Mouse (Mus musculus) embryonic facial prominence, embryonic 14.5 days (tissue): ENCODE data around the gene Myo10. TPM values are rescaled to one million over a fixed set of nuclear protein-coding genes. Genes with fewer than 3 reads are reported as not detected.
A peak's percentile ranks its signal among the peaks of the same experiment; 100 is the strongest.

Experiments used
- ATAC-seq: fragments of 200-750 bp; cut with Nextera tagmentation; 2 replicates; pipeline ENCODE4 v1.8.0; 2017; ENCODE audit warnings: low read depth, moderate number of reproducible peaks, moderate TSS enrichment
- DNase-seq: peaks from one replicate; pipeline ENCODE4 v3.0.0-alpha.2; 2015; ENCODE audit warnings: low spot score
- H3K27ac ChIP-seq: fragments of 300-500 bp; sonication (generic); replicated peaks from 2 replicates; pipeline ENCODE4 v1.5.1; 2014; ENCODE audit warnings: low read depth, mild to moderate bottlenecking, low read length, moderate library complexity
- H3K27me3 ChIP-seq: fragments of 300-500 bp; sonication (generic); replicated peaks from 2 replicates; pipeline ENCODE4 v1.6.1; 2014; ENCODE audit warnings: low read length; ENCODE audit not compliant: control insufficient read depth, insufficient read depth
- H3K36me3 ChIP-seq: fragments of 300-500 bp; sonication (generic); 2 replicates; pipeline ENCODE4 v1.6.1; 2014; ENCODE audit warnings: low read length, mixed read lengths; ENCODE audit not compliant: control insufficient read depth, insufficient read depth
- H3K4me1 ChIP-seq: fragments of 300-500 bp; sonication (generic); 2 replicates; pipeline ENCODE4 v1.6.1; 2014; ENCODE audit warnings: antibody characterized with exemption, low read length; ENCODE audit not compliant: control insufficient read depth, insufficient read depth
- H3K4me2 ChIP-seq: fragments of 300-500 bp; sonication (generic); 2 replicates; pipeline ENCODE4 v1.6.1; 2014; ENCODE audit warnings: low read depth, mild to moderate bottlenecking, low read length, moderate library complexity, mixed read lengths
- H3K4me3 ChIP-seq: fragments of 300-500 bp; sonication (generic); 2 replicates; pipeline ENCODE4 v1.5.1; 2014; ENCODE audit warnings: low read depth, mild to moderate bottlenecking, low read length
- H3K9ac ChIP-seq: fragments of 300-500 bp; sonication (generic); 2 replicates; pipeline ENCODE4 v1.6.1; 2014; ENCODE audit warnings: low read depth, mild to moderate bottlenecking, low read length, moderate library complexity, mixed read lengths
- H3K9me3 ChIP-seq: fragments of 300-500 bp; sonication (generic); 2 replicates; pipeline ENCODE4 v1.6.1; 2016; ENCODE audit warnings: low read length; ENCODE audit not compliant: control insufficient read depth
- WGBS: fragments of 180-500 bp; shearing (Covaris S2); extraction: QIAGEN DNeasy Blood & Tissue Kit; methylation state at CpG from one replicate; pipeline ENCODE4 v1.1.7; 2014; 5-methylcytosine and 5-hydroxymethylcytosine counted together
- polyA plus RNA-seq: library from polyadenylated mRNA; unstranded; fragments of >200 nt; fragmentation: Nextera tagmentation; extraction: Ambion mirVana; gene quantifications from 2 replicates; pipeline ENCODE4 v1.2.1, GENCODE M21; 2014

Gene Myo10
- polyA plus RNA-seq, 1 experiment from 2014 or later: 41.8 TPM

- WGBS: 83% methylated on average over 8 of the region's 8 CpGs
- H3K4me3 ChIP-seq: no peak overlapping the region
- H3K4me2 ChIP-seq: no peak overlapping the region
- no peak overlapping the region for H3K9ac ChIP-seq
- H3K27ac ChIP-seq: no peak overlapping the region
- no peaks in the 10 kb centered on the region for H3K27me3 ChIP-seq
- no peaks in the 10 kb centered on the region for H3K9me3 ChIP-seq
- ATAC-seq (no peak), DNase-seq (no peak)
- no peaks in the 10 kb centered on the region for H3K4me1 ChIP-seq
- no peaks in the 10 kb centered on the region for H3K36me3 ChIP-seq
Observed at GRCm38 (mm10) chr15:25826531-25826961, 204.2 kb downstream of the Myo10 start.

DNA sequence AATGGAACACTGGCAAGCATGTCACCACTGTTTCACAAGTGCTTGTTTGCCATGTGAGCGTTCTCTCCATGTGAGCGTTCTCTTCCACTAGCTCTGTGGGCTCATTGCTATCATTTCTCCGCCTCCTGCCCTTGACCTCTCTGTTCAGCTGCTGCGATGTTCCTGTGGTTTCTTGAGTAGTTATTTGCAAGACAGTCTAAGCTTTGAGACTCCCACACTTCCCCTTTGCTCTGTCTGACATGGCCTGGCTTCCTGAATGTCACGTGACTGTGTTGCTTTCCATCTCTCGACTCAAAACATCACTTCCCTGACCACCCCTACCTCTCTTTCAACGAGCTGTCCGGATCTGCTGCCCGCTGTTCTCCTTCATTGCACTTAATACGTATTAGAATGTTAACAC lies 206.1 kb downstream of the Myo10 start:
- no peak overlapping the region for H3K4me2 ChIP-seq
- 76% methylated on average over 10 of the region's 10 CpGs for WGBS
- no peak for ATAC-seq

GRCm38 (mm10) chr15:25830426-25830825 lies 208.1 kb downstream of the Myo10 start:
- Histone ChIP-seq H3K4me1 (no peaks in the 10 kb centered on the region), H3K27me3 (no peaks in the 10 kb centered on the region), H3K36me3 (no peaks in the 10 kb centered on the region), H3K9ac (no peak overlapping the region), H3K9me3 (no peaks in the 10 kb centered on the region), H3K4me2 (no peak overlapping the region), H3K4me3 (no peak overlapping the region), H3K27ac (no peak overlapping the region)
- 64% methylated on average over 2 of the region's 2 CpGs for WGBS
- no peak for ATAC-seq
- no peak for DNase-seq

More for the DNA sequence above, 206.1 kb downstream of the Myo10 start:
- Histone ChIP-seq H3K27ac (no peak overlapping the region), H3K27me3 (no peaks in the 10 kb centered on the region), H3K4me1 (no peaks in the 10 kb centered on the region), H3K9me3 (no peaks in the 10 kb centered on the region), H3K9ac (no peak overlapping the region), H3K36me3 (no peaks in the 10 kb centered on the region), H3K4me3 (no peak overlapping the region)
- DNase-seq: no peak

GRCm38 (mm10) chr15:25834282-25834681 lies 212.0 kb downstream of the Myo10 start:
- DNase-seq (no peak), ATAC-seq (no peak)
- 0 out of 2 replicates have a peak, but pooled peaks cover 7% of the 10 kb centered on the region for H3K9me3 ChIP-seq
- no peaks in the 10 kb centered on the region for H3K36me3 ChIP-seq
- no peak overlapping the region for H3K4me2 ChIP-seq
- H3K4me3 ChIP-seq: no peak overlapping the region
- H3K27ac ChIP-seq: no peak overlapping the region
- 86% methylated on average over 2 of the region's 2 CpGs for WGBS
- H3K27me3 ChIP-seq: no peaks in the 10 kb centered on the region
- no peak overlapping the region for H3K9ac ChIP-seq
- no peaks in the 10 kb centered on the region for H3K4me1 ChIP-seq

- no peaks in the 10 kb centered on the region for H3K27me3 ChIP-seq
- ATAC-seq (no peak), DNase-seq (no peak)
- no peak overlapping the region for H3K4me2 ChIP-seq
- 87% methylated on average over 17 of the region's 17 CpGs for WGBS
- no peak overlapping the region for H3K9ac ChIP-seq
- H3K27ac ChIP-seq: no peak overlapping the region
- no peaks in the 10 kb centered on the region for H3K36me3 ChIP-seq
- H3K4me3 ChIP-seq: no peak overlapping the region
- 0 out of 2 replicates have a peak, but pooled peaks cover 7% of the 10 kb centered on the region for H3K9me3 ChIP-seq
- no peaks in the 10 kb centered on the region for H3K4me1 ChIP-seq
Observed at GRCm38 (mm10) chr15:25834920-25835674, 212.8 kb downstream of the Myo10 start.

GRCm38 (mm10) chr15:25842462-25843085 lies 220.2 kb downstream of the Myo10 start:
- H3K9me3 ChIP-seq: no peaks in the 10 kb centered on the region
- ATAC-seq: no peak
- WGBS: 16% methylated on average over 14 of the region's 16 CpGs
- peak overlapping the region; percentile 75 for H3K9ac ChIP-seq
- H3K27ac ChIP-seq: no peak overlapping the region
- H3K36me3 ChIP-seq: no peaks in the 10 kb centered on the region
- H3K4me3 ChIP-seq: peak overlapping the region; percentile 76
- peak overlapping the region; percentile 92 for H3K4me2 ChIP-seq
- H3K4me1 ChIP-seq: peaks cover 5% of the 10 kb centered on the region; the same call in 1 of the 2 replicates
- H3K27me3 ChIP-seq: peaks cover 17% of the 10 kb centered on the region
- DNase-seq: no peak

- DNase-seq (peak; percentile 59), ATAC-seq (peak; percentile 88)
- Histone ChIP-seq H3K9ac (peak within 1 kb of the TSS; percentile 75), H3K4me3 (peak within 1 kb of the TSS; percentile 76), H3K27ac (no peak within 1 kb of the TSS), H3K36me3 (no peaks in the 10 kb centered on the region), H3K4me2 (peak within 1 kb of the TSS; percentile 92), H3K4me1 (peaks cover 5% of the 10 kb centered on the region; the same call in 1 of the 2 replicates), H3K9me3 (no peaks in the 10 kb centered on the region), H3K27me3 (peaks cover 17% of the 10 kb centered on the region)
- WGBS: 1% methylated on average over 15 of the region's 72 CpGs
Observed at GRCm38 (mm10) chr15:25843086-25843991, 221.0 kb downstream of the Myo10 start, which contains the start of gene Retreg1. Gene Retreg1, plus strand, starts transcription at chr15:25843180.

DNA sequence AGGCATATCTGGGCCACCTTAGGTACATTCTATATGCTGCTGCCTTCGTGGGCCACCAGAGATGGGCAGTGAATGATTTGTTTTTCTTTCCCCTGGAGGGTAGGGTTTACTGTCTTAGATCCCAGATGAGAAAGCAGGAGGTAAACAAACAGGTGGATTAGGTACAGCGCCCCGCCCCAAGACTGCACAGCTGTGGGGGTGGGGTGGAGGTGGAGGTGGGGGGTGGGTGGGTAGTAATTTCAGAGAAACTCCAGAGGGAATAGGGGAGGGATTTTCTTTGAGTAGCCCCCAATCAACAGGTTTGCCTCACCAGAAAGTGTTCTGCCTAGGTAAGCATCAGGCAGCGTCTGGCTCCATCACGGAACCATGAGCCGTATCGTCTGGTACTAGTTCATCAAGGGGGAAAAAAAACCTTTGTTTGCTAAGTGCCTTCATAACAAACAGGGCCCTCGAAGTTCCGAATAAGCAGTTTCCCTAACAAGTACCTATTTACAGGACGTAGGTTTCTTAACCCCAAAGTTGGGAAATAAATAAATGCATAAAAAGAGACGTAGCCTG lies 221.8 kb downstream of the Myo10 start:
- 15% methylated on average over 11 of the region's 11 CpGs for WGBS
- no peaks in the 10 kb centered on the region for H3K9me3 ChIP-seq
- H3K27ac ChIP-seq: no peak overlapping the region
- H3K4me2 ChIP-seq: peak overlapping the region; percentile 92
- no peak for DNase-seq
- peak; percentile 60; the same call in 1 of the 2 replicates for ATAC-seq
- H3K27me3 ChIP-seq: peaks cover 17% of the 10 kb centered on the region
- H3K4me3 ChIP-seq: peak overlapping the region; percentile 76
- no peaks in the 10 kb centered on the region for H3K36me3 ChIP-seq
- peak overlapping the region; percentile 75; the same call in 1 of the 2 replicates for H3K9ac ChIP-seq
- H3K4me1 ChIP-seq: peaks cover 5% of the 10 kb centered on the region; the same call in 1 of the 2 replicates
